Mouse (Mus musculus) midbrain, embryonic 11.5 days (tissue): Measurements from ENCODE around the gene Wdr18. TPM values are rescaled to one million over a fixed set of nuclear protein-coding genes. Genes with fewer than 3 reads are reported as not detected.

Source experiments
- ATAC-seq: fragments of 200-750 bp; cut with Nextera tagmentation; 2 replicates; pipeline ENCODE4 v1.8.0; 2017; ENCODE audit warnings: moderate TSS enrichment, moderate library complexity; ENCODE audit not compliant: low FRiP score
- DNase-seq: peaks from one replicate; pipeline ENCODE4 v3.0.0; 2015; ENCODE audit warnings: low spot score; ENCODE audit errors: missing footprints
- H3K27ac ChIP-seq: fragments of 300-500 bp; sonication (generic); 2 replicates; pipeline ENCODE4 v1.5.1; 2014; ENCODE audit warnings: low read depth, low read length
- H3K27me3 ChIP-seq: fragments of 300-500 bp; sonication (generic); 2 replicates; pipeline ENCODE4 v1.6.1; 2014; ENCODE audit warnings: mild to moderate bottlenecking, low read length, moderate library complexity, mixed read lengths; ENCODE audit not compliant: control insufficient read depth, insufficient read depth
- H3K36me3 ChIP-seq: fragments of 300-500 bp; sonication (generic); 2 replicates; pipeline ENCODE4 v1.6.1; 2014; ENCODE audit warnings: mild to moderate bottlenecking, low read length, moderate library complexity, mixed read lengths; ENCODE audit not compliant: control insufficient read depth, insufficient read depth
- H3K4me1 ChIP-seq: fragments of 300-500 bp; sonication (generic); 2 replicates; pipeline ENCODE4 v1.6.1; 2014; ENCODE audit warnings: low read length; ENCODE audit not compliant: control insufficient read depth, insufficient read depth
- H3K4me2 ChIP-seq: fragments of 300-500 bp; sonication (generic); 2 replicates; pipeline ENCODE4 v1.6.1; 2014; ENCODE audit warnings: mild to moderate bottlenecking, moderate library complexity
- H3K4me3 ChIP-seq: fragments of 300-500 bp; sonication (generic); 2 replicates; pipeline ENCODE4 v1.5.1; 2014; ENCODE audit warnings: low read depth, low read length
- H3K9ac ChIP-seq: fragments of 300-500 bp; sonication (generic); 2 replicates; pipeline ENCODE4 v1.6.1; 2014; ENCODE audit warnings: low read length
- H3K9me3 ChIP-seq: fragments of 300-500 bp; sonication (generic); 2 replicates; pipeline ENCODE4 v1.6.1; 2016; ENCODE audit warnings: low read length; ENCODE audit not compliant: control insufficient read depth
- WGBS: fragments of 180-500 bp; shearing (Covaris S2); extraction: QIAGEN DNeasy Blood & Tissue Kit; methylation state at CpG from one replicate; pipeline ENCODE4 v1.1.7; 2014; 5-methylcytosine and 5-hydroxymethylcytosine counted together
- polyA plus RNA-seq: library from polyadenylated mRNA; unstranded; fragments of >200 nt; fragmentation: Nextera tagmentation; extraction: Ambion mirVana; gene quantifications from 2 replicates; pipeline ENCODE4 v1.2.1, GENCODE M21; 2014

The Wdr18 gene
- polyA plus RNA-seq, 1 experiment from 2014 or later = 98.4 TPM

DNA sequence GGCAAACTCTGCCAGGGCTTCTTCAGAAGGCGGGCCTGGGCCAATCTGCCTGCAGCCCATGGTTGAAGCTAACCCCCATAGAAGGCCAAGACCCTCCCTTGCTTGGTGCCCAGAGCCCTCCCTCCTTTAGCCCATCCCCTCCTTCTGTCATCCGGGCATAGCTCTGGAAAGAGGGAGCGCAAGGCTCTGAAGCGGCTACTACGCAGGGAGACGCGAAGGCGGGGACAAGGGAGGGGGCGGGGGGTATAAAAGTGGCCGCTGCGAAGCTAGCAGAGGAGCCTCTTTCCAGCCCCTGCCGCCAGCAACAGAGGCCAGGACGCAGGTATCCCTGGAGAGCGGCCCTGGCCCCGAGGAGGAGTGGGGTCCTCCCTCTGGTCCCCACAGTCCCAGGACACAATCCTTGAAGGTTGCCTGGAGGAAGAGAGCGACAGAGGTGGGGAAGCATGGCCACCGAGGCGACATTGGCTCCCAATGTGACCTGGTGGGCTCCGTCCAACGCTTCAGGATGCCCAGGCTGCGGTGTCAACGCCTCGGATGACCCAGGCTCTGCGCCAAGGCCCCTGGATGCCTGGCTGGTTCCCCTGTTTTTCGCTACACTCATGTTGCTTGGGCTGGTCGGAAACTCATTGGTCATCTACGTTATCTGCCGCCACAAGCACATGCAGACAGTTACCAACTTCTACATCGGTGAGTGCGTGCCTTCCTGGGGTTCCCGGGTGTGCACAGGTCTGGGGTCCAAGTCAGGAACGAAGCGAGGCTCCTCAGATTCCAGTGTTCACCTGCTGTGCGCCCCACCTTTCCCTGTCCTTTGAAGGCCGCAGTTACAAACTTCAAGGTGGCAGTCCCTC, 41.5 kb upstream of the Wdr18 start:
- 4% methylated on average over 30 of the region's 35 CpGs for WGBS
- Histone ChIP-seq H3K4me3 (no peak overlapping the region), H3K27me3 (peaks cover 60% of the 10 kb centered on the region), H3K4me1 (peaks cover 33% of the 10 kb centered on the region), H3K9ac (no peak overlapping the region), H3K27ac (no peak overlapping the region), H3K4me2 (peak overlapping the region; percentile 6; the same call in 1 of the 2 replicates), H3K36me3 (no peaks in the 10 kb centered on the region), H3K9me3 (no peaks in the 10 kb centered on the region)
- peak; percentile 89 for DNase-seq
- ATAC-seq = no peak

DNA sequence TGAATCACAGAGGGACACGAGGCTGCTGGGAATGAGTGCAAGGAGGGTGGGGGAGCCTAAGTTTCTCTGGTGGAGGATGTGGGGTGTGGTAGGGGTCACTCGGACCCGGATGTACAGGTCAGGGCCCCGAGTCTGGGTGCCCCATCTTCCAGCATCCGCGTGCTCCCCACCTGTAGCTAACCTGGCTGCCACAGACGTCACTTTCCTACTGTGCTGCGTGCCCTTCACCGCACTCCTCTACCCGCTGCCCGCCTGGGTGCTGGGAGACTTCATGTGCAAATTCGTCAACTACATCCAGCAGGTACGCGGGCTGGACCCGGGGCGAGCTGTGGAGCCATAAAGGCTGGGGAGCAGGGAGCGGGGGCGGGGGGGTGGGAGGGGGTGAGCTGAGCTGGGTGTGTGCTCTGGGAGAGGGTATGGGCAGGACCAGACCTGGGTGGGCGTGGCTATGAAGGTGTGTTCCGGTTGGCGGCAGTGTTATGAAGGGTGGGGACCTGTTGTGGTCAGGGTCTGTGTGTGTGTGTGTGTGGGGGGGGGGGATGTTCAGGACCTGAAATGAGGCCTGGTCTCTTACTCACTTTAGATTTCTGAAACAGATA, 40.6 kb upstream of the Wdr18 start:
- ATAC-seq = no peak
- 0 out of 2 replicates have a peak overlapping the region, but pooled peaks have one; percentile 1 for H3K4me3 ChIP-seq
- no peak overlapping the region for H3K27ac ChIP-seq
- H3K4me1 ChIP-seq = peaks cover 29% of the 10 kb centered on the region
- no peak overlapping the region for H3K9ac ChIP-seq
- WGBS = 4% methylated on average over 21 of the region's 21 CpGs
- 0 out of 2 replicates have a peak overlapping the region, but pooled peaks have one; percentile 1 for H3K4me2 ChIP-seq
- no peaks in the 10 kb centered on the region for H3K9me3 ChIP-seq
- H3K36me3 ChIP-seq = no peaks in the 10 kb centered on the region
- DNase-seq = no peak
- H3K27me3 ChIP-seq = peaks cover 60% of the 10 kb centered on the region

DNA sequence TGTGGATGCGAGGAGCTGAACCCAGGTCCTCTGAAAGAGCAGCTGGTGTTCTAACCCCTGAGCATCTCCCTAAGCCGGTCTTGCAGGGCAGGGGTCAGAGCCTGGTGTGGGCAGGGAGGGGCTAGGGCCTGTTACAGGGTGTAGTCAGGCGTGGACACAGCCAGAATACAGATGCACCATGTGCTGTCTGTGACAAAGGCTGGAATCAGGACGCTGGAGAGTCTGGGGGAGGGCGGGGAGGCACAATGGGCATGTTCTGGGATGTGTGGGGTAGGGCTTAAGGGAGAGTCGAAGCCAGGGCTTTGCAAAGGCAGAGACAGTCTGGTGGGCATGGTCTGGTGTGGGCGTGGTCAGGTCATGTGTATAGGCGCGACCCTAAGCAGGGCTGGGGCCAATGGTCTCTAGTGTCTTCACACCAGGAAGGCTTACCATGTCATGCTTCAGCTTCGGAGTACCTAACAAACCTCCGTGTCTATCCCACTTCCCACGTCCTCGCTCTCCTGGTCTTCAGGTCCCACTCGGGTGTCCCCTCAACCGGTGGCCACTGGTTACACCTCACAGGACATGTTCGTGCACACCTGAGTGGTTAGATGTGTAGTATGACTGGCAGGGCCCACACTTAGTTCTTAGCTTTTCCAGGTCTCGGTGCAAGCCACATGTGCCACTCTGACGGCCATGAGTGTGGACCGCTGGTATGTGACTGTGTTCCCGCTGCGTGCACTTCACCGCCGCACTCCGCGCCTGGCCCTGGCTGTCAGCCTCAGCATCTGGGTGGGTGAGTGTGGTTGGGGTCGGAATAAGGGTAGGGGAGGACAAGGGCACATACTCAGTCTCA, 39.7 kb upstream of the Wdr18 start:
- Histone ChIP-seq H3K4me2 (no peak overlapping the region; the same call in 1 of the 2 replicates), H3K27me3 (peaks cover 60% of the 10 kb centered on the region), H3K27ac (no peak overlapping the region), H3K36me3 (no peaks in the 10 kb centered on the region), H3K4me1 (peaks cover 27% of the 10 kb centered on the region), H3K4me3 (0 out of 2 replicates have a peak overlapping the region, but pooled peaks have one; percentile 2), H3K9me3 (no peaks in the 10 kb centered on the region), H3K9ac (peak overlapping the region; percentile 12; the same call in 1 of the 2 replicates)
- WGBS = 15% methylated on average over 26 of the region's 26 CpGs
- ATAC-seq = peak; percentile 39
- peak; percentile 91 for DNase-seq

DNA sequence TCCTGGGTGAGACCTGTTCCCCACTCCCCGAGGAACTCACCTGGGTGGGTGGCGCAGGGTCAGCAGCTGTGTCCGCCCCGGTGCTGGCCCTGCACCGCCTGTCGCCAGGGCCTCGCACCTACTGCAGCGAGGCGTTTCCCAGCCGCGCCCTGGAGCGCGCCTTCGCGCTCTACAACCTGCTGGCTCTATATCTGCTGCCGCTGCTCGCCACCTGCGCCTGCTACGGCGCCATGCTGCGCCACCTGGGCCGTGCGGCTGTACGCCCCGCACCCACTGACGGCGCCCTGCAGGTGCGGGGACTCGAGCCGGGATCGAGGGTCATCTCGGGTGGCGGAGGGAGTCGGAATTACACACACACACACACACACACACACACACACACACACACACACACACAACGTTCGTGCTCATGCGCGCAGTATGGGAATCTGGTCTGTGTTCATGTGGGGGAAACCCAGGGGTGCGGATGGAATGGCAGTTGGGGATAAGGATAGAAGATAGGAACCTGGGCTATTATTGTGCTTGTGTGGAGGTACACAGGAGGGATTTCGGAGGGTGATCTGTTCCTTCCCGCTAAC, 38.9 kb upstream of the Wdr18 start, which contains the start of gene R3hdm4:
Gene R3hdm4, minus strand, starts transcription at position 251 of the 578 bp plus-strand sequence.
- ATAC-seq (no peak), DNase-seq (no peak)
- Histone ChIP-seq H3K4me3 (peak within 1 kb of the TSS; percentile 15), H3K36me3 (no peaks in the 10 kb centered on the region), H3K27me3 (peaks cover 62% of the 10 kb centered on the region), H3K9ac (peak within 1 kb of the TSS; percentile 20), H3K27ac (no peak within 1 kb of the TSS), H3K4me2 (peak within 1 kb of the TSS; percentile 28), H3K9me3 (no peaks in the 10 kb centered on the region), H3K4me1 (peaks cover 25% of the 10 kb centered on the region)
- 4% methylated on average over 41 of the region's 41 CpGs for WGBS

DNA sequence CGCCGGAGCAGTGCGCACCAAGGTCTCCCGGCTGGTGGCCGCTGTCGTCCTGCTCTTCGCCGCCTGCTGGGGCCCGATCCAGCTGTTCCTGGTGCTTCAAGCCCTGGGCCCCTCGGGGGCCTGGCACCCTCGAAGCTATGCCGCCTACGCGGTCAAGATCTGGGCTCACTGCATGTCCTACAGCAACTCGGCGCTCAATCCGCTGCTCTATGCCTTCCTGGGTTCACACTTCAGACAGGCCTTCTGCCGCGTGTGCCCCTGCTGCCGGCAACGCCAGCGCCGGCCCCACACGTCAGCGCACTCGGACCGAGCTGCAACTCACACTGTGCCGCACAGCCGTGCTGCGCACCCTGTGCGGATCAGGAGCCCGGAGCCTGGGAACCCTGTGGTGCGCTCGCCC, 38.4 kb upstream of the Wdr18 start:
- Histone ChIP-seq H3K4me2 (peak overlapping the region; percentile 28), H3K9ac (peak overlapping the region; percentile 20; the same call in 1 of the 2 replicates), H3K27ac (no peak overlapping the region), H3K4me3 (peak overlapping the region; percentile 15), H3K4me1 (peaks cover 28% of the 10 kb centered on the region), H3K9me3 (no peaks in the 10 kb centered on the region), H3K36me3 (no peaks in the 10 kb centered on the region), H3K27me3 (peaks cover 64% of the 10 kb centered on the region)
- DNase-seq (no peak), ATAC-seq (no peak)
- 3% methylated on average over 34 of the region's 34 CpGs for WGBS

DNA sequence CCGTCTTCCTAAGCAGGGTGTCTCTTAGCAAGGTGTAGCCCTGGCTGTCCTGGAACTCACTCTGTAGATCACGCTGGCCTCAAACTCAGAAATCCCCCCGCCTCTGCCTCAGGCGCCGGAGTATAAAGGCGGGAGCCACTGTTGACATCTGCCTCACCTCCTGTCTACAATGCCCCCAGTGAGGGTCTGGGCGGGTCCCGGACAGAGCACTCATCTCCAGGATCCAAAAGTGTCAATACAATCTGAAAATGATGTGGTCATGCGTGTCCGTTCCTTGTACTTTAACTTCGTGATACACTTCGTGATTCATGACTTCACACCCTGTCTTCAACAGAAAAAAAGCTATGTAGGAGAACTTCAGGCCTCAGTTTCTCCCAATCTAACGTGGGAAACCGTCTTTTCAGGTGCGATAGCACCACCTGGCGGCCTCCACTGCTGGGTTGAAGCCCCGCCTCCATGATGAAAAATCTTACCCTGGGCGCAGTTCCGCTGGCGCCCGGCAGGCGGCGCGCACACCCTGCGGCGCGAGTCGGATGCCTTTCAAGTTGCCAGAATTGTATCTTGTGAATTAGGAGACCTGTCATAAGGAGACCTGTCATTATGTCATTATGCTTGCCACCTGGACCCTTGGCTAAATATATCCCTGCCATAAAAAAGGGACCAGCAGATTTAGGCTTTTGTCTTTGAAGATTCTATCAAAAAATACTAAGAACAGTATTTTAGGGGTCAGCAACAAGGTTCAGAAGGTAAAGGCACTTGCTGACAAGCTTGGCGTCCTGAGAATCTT, 34.8 kb upstream of the Wdr18 start:
- Histone ChIP-seq H3K4me1 (peaks cover 33% of the 10 kb centered on the region), H3K4me2 (no peak overlapping the region)
- ATAC-seq = 0 out of 2 replicates have a peak, but pooled peaks have one; percentile 4

DNA sequence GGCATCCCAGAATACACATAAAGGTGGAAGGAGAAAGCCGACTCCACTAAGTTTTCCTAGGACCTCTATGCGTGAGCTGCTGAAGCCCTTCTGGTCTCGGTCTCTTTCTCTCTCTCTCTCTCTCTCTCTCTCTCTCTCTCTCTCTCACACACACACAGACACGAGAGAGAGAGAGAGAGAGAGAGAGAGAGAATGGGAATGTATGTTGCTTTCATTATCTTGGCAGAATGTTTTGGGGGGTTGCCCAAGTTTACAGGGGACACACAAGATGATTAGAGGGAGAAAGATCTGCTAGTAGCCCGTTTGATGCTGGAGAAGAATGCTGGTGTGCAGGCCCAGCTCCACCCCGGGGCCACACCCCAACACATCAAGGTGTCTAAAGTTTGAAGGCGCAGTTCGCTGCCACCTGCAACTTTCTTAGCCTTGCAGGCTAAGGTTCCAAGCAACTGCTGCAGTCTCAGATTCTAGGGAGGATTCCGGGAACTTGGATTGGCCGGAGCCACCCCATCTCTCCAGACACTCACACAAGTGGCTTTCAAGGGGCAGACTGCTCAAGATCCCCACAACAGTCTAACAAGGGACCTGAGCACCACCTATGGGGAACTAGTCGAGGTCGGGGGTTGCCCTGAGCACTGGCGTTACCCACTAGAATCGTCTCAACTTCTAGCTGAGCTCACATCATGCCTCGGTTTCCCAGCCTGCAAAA, 34.0 kb upstream of the Wdr18 start:
- DNase-seq (peak; percentile 89), ATAC-seq (no peak)
- peak overlapping the region; percentile 86 for H3K4me2 ChIP-seq
- H3K4me3 ChIP-seq = peak overlapping the region; percentile 89
- H3K36me3 ChIP-seq = no peaks in the 10 kb centered on the region
- H3K27me3 ChIP-seq = peaks cover 27% of the 10 kb centered on the region
- peak overlapping the region; percentile 25; the same call in 1 of the 2 replicates for H3K27ac ChIP-seq
- peak overlapping the region; percentile 82 for H3K9ac ChIP-seq
- no peaks in the 10 kb centered on the region for H3K9me3 ChIP-seq
- WGBS = 17% methylated on average over 14 of the region's 15 CpGs
- H3K4me1 ChIP-seq = peaks cover 27% of the 10 kb centered on the region

More for the DNA sequence above, 34.8 kb upstream of the Wdr18 start:
- H3K9ac ChIP-seq = no peak overlapping the region
- no peak overlapping the region for H3K4me3 ChIP-seq
- peaks cover 34% of the 10 kb centered on the region for H3K27me3 ChIP-seq
- no peaks in the 10 kb centered on the region for H3K36me3 ChIP-seq
- peak; percentile 99 for DNase-seq
- no peaks in the 10 kb centered on the region for H3K9me3 ChIP-seq
- H3K27ac ChIP-seq = no peak overlapping the region
- 11% methylated on average over 29 of the region's 29 CpGs for WGBS
